Mouse (Mus musculus): ENCODE results near the gene Agbl2. TPM values are rescaled to one million over a fixed set of nuclear protein-coding genes. Genes with fewer than 3 reads are reported as not detected.
A peak's percentile ranks its signal among the peaks of the same experiment; 100 is the strongest.

Agbl2 gene
- total and polyA plus RNA-seq, 2 experiments from 2014 or later, result 0.39 to 1.1 TPM

DNA sequence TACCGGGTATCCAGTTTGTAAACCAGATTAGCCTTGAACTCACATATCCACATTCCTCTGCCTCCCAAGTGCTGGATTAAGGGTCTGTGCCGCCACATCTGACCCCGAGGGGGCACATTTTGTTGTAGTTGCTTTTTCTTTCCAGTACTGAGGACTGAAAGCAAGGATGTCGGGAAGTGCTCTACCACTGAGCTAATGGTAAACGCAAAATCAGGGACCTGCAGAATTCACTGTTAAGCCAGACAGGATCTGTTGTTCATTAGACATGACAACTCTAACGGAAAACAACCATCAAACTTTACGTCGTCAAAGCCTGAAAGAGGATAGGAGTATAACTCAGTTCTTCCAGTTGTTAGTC lies 64.0 kb downstream of the Agbl2 start:
- Histone ChIP-seq H3K27me3 (ENCODE audit: insufficient read depth, low read length) (no peaks in the 10 kb centered on the region), H3K27ac (ENCODE audit: low read depth, low read length) (peak overlapping the region; percentile 97), H3K4me1 (ENCODE audit: insufficient read depth, low read length) (0 out of 2 replicates have a peak, but pooled peaks cover 7% of the 10 kb centered on the region), H3K9me3 (ENCODE audit: low read length) (no peaks in the 10 kb centered on the region), H3K36me3 (ENCODE audit: insufficient read depth, low read length) (no peaks in the 10 kb centered on the region), H3K4me2 (ENCODE audit: low read depth, low read length, poor library complexity, severe bottlenecking) (peak overlapping the region; percentile 63), H3K9ac (replicated peaks; ENCODE audit: low read length, poor library complexity, severe bottlenecking) (peak overlapping the region; percentile 92), H3K4me3 (ENCODE audit: low read depth, low read length) (peak overlapping the region; percentile 87)
- ATAC-seq (ENCODE audit: low FRiP score) (peak; percentile 69), DNase-seq (ENCODE audit: low spot score) (no peak)
- 2% methylated on average over 8 of the region's 8 CpGs for WGBS
- peak; percentile 45 for TF ChIP-seq CTCF (IDR thresholded peaks at IDR 0.05)

- H3K9me3 ChIP-seq (ENCODE audit: low read length), result no peaks in the 10 kb centered on the region
- TF ChIP-seq CTCF (IDR thresholded peaks at IDR 0.05), result no peak
- ATAC-seq (ENCODE audit: low FRiP score), result peak; percentile 96
- peak within 1 kb of the TSS; percentile 87 for H3K4me3 ChIP-seq (ENCODE audit: low read depth, low read length)
- under 1% methylated on average over 63 of the region's 67 CpGs for whole genome bisulfite sequencing
- peak within 1 kb of the TSS; percentile 63 for H3K4me2 ChIP-seq (ENCODE audit: low read depth, low read length, poor library complexity, severe bottlenecking)
- 0 out of 2 replicates have a peak, but pooled peaks cover 7% of the 10 kb centered on the region for H3K4me1 ChIP-seq (ENCODE audit: insufficient read depth, low read length)
- peak within 1 kb of the TSS; percentile 97 for H3K27ac ChIP-seq (ENCODE audit: low read depth, low read length)
- peaks cover 3% of the 10 kb centered on the region; the same call in 1 of the 2 replicates for H3K36me3 ChIP-seq (ENCODE audit: insufficient read depth, low read length)
- H3K9ac ChIP-seq (replicated peaks; ENCODE audit: low read length, poor library complexity, severe bottlenecking), result peak within 1 kb of the TSS; percentile 92
- DNase-seq (ENCODE audit: low spot score), result peak; percentile 98
- H3K27me3 ChIP-seq (ENCODE audit: insufficient read depth, low read length), result no peaks in the 10 kb centered on the region
Measured at GRCm38 (mm10) chr2:90846955-90847680, 64.6 kb downstream of the Agbl2 start, which contains the start of gene Mtch2. TSS of gene Mtch2 (plus strand) at chr2:90847155.

- TF ChIP-seq CTCF (IDR thresholded peaks at IDR 0.05), result no peak
- H3K9me3 ChIP-seq (ENCODE audit: low read length), result no peaks in the 10 kb centered on the region
- H3K4me2 ChIP-seq (ENCODE audit: low read depth, low read length, poor library complexity, severe bottlenecking), result peak overlapping the region; percentile 63
- H3K27ac ChIP-seq (ENCODE audit: low read depth, low read length), result peak overlapping the region; percentile 97
- peak overlapping the region; percentile 92 for H3K9ac ChIP-seq (replicated peaks; ENCODE audit: low read length, poor library complexity, severe bottlenecking)
- under 1% methylated on average over 13 of the region's 13 CpGs for WGBS
- DNase-seq (ENCODE audit: low spot score) (peak; percentile 65), ATAC-seq (ENCODE audit: low FRiP score) (no peak)
- H3K4me1 ChIP-seq (ENCODE audit: insufficient read depth, low read length), result 0 out of 2 replicates have a peak, but pooled peaks cover 7% of the 10 kb centered on the region
- H3K36me3 ChIP-seq (ENCODE audit: insufficient read depth, low read length), result peaks cover 8% of the 10 kb centered on the region; the same call in 1 of the 2 replicates
- peak overlapping the region; percentile 87 for H3K4me3 ChIP-seq (ENCODE audit: low read depth, low read length)
- H3K27me3 ChIP-seq (ENCODE audit: insufficient read depth, low read length), result no peaks in the 10 kb centered on the region
Measured at GRCm38 (mm10) chr2:90847681-90848050, 65.1 kb downstream of the Agbl2 start.

- Histone ChIP-seq H3K36me3 (ENCODE audit: insufficient read depth, low read length) (peaks cover 12% of the 10 kb centered on the region; the same call in 1 of the 2 replicates), H3K4me3 (ENCODE audit: low read depth, low read length) (peak overlapping the region; percentile 87; the same call in 1 of the 2 replicates), H3K27me3 (ENCODE audit: insufficient read depth, low read length) (no peaks in the 10 kb centered on the region), H3K4me2 (ENCODE audit: low read depth, low read length, poor library complexity, severe bottlenecking) (peak overlapping the region; percentile 63), H3K27ac (ENCODE audit: low read depth, low read length) (no peak overlapping the region), H3K4me1 (ENCODE audit: insufficient read depth, low read length) (0 out of 2 replicates have a peak, but pooled peaks cover 7% of the 10 kb centered on the region), H3K9ac (replicated peaks; ENCODE audit: low read length, poor library complexity, severe bottlenecking) (peak overlapping the region; percentile 92; the same call in 1 of the 2 replicates), H3K9me3 (ENCODE audit: low read length) (no peaks in the 10 kb centered on the region)
- ATAC-seq (ENCODE audit: low FRiP score) (no peak), DNase-seq (ENCODE audit: low spot score) (no peak)
- TF ChIP-seq CTCF (IDR thresholded peaks at IDR 0.05), result no peak
- 89% methylated on average over 5 of the region's 5 CpGs for WGBS
Measured at GRCm38 (mm10) chr2:90848331-90848730, 65.8 kb downstream of the Agbl2 start.

DNA sequence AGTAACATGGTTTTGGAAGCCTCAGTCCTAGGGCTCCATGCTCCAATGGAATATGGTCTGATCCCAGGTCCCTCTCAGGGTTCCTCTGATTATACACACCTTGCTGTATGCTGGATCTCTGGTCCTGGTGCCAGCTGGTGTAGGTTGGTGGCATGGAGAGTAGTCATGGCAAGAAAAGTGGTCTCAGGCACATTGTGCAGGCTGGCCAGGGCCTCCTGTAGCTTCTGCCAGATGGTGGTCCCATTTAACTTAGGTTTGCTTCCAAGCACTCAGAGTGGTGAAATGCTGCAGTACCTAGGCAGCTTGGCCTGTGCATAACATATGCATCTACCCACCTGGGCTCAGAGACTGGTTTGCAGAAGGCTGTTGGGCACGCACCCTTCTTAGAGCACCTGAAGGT lies 67.9 kb downstream of the Agbl2 start:
- Histone ChIP-seq H3K4me2 (ENCODE audit: low read depth, low read length, poor library complexity, severe bottlenecking) (no peak overlapping the region), H3K9me3 (ENCODE audit: low read length) (no peaks in the 10 kb centered on the region), H3K4me1 (ENCODE audit: insufficient read depth, low read length) (0 out of 2 replicates have a peak, but pooled peaks cover 7% of the 10 kb centered on the region), H3K36me3 (ENCODE audit: insufficient read depth, low read length) (peaks cover 12% of the 10 kb centered on the region; the same call in 1 of the 2 replicates), H3K27me3 (ENCODE audit: insufficient read depth, low read length) (no peaks in the 10 kb centered on the region), H3K9ac (replicated peaks; ENCODE audit: low read length, poor library complexity, severe bottlenecking) (no peak overlapping the region), H3K4me3 (ENCODE audit: low read depth, low read length) (no peak overlapping the region), H3K27ac (ENCODE audit: low read depth, low read length) (no peak overlapping the region)
- ATAC-seq (ENCODE audit: low FRiP score) (no peak), DNase-seq (ENCODE audit: low spot score) (no peak)
- 100% methylated on average over 1 of the region's 1 CpGs for WGBS
- no peak for TF ChIP-seq CTCF (IDR thresholded peaks at IDR 0.05)

DNA sequence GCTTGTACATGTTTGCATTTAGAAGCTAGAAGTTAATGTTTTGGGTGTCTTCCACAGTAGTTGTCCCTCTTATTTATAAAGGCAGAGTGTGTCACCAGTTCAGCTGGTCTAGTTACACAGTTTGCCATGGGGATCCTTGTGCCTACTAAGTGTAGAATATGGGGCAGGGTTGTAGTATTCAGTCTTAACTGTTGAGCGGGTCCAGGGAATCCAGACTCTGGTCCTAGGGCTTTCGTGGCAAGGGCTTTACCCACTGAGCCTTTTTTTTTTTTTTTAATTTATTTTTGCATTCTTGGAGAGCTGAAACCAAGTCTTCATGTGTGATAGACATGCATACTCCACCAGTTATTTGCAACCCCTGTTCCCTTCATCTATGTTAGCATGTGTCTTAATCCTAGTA lies 79.0 kb downstream of the Agbl2 start:
- Histone ChIP-seq H3K4me2 (ENCODE audit: low read depth, low read length, poor library complexity, severe bottlenecking) (no peak overlapping the region), H3K36me3 (ENCODE audit: insufficient read depth, low read length) (peaks cover 33% of the 10 kb centered on the region), H3K4me1 (ENCODE audit: insufficient read depth, low read length) (no peaks in the 10 kb centered on the region), H3K27ac (ENCODE audit: low read depth, low read length) (no peak overlapping the region), H3K4me3 (ENCODE audit: low read depth, low read length) (no peak overlapping the region), H3K27me3 (ENCODE audit: insufficient read depth, low read length) (no peaks in the 10 kb centered on the region), H3K9me3 (ENCODE audit: low read length) (no peaks in the 10 kb centered on the region), H3K9ac (replicated peaks; ENCODE audit: low read length, poor library complexity, severe bottlenecking) (no peak overlapping the region)
- WGBS, result 94% methylated on average over 2 of the region's 2 CpGs
- DNase-seq (ENCODE audit: low spot score) (no peak), ATAC-seq (ENCODE audit: low FRiP score) (no peak)
- no peak for TF ChIP-seq CTCF (IDR thresholded peaks at IDR 0.05)
